Mouse (Mus musculus): ENCODE data around the gene Rdh14.
A peak's percentile ranks its signal among the peaks of the same experiment; 100 is the strongest.

Rdh14 gene

DNA sequence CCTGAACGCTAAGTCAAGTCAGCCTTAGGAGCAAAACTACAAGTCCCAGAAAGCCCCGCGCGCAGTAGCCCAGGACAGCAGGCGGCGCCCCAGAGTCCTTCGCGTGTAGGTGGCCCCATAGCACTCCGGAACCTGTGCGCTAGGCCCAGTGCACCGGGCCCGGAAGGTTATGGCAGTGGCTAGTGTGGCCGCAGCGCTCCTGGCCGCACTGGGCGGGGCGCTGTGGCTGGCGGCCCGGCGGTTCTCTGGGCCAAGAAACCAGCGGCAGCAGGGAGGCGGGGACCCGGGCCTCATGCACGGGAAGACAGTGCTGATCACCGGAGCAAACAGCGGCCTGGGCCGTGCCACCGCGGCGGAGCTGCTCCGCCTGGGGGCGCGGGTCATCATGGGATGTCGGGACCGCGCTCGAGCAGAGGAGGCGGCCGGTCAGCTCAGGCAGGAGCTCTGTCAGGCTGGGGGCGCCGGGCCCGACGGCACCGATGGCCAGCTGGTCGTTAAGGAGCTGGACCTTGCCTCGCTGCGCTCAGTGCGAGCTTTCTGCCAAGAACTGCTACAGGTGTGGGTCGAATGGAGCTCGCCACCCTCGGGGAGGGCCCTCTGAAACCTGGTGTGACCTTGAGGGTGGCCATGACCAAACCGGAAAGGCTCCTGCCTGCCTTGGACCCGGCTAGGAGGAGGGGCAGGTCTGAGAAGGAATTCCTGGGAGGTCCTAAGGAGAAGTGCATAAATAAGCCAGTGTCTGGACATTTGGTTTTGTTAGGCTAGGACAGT lies at the start of gene Rdh14:
TSS of gene Rdh14 (plus strand) at position 102 of the 771 bp plus-strand sequence.
- peak; percentile 95 for DNase-seq

DNA sequence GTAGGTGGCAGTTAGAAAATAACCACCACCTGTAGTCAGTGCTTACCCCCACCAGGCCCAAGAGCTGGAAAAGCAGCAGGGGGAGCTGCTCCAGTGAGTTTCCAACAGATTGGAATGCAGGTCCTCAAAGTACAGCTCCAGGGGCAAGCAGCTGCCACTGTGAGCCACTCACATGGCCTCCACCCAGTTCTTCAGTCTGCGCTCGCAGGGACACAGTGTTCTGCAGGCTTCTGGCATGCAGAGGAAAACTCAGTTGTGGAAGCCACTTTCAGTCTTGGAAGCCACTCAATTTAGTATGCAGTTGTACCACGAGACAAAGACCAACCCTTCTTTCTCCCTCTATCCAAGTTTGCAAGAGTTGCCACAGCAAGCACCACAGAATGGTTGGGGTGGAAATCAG lies 39.9 kb upstream of the Rdh14 start:
- DNase-seq, result no peak

DNA sequence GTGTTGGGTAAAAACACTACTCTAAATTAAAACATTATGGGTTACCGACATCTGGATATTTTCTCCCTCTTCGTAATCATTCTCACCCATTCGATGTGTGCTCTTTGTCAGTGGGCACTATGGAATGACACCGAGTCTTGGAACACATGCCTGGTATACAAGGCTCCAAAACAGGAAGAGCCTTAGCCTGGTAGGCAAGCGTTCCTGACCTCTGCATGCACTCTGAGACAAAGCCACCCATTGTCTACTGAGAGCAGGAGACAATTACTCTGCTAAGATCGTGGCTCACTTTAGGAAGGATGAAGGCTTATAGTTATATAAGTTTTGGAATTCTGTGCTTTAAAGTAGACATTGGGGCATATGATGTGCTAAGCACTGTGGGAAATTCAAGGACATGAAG lies 32.8 kb upstream of the Rdh14 start:
- DNase-seq, result no peak

GRCm38 (mm10) chr12:10369673-10370072 lies 20.9 kb upstream of the Rdh14 start, which contains the start of gene Nt5c1b:
Nt5c1b (plus strand) TSS chr12:10369973.
- no peak for DNase-seq

- DNase-seq, result no peak
Measured at GRCm38 (mm10) chr12:10400788-10401187, 10.2 kb downstream of the Rdh14 start.

DNA sequence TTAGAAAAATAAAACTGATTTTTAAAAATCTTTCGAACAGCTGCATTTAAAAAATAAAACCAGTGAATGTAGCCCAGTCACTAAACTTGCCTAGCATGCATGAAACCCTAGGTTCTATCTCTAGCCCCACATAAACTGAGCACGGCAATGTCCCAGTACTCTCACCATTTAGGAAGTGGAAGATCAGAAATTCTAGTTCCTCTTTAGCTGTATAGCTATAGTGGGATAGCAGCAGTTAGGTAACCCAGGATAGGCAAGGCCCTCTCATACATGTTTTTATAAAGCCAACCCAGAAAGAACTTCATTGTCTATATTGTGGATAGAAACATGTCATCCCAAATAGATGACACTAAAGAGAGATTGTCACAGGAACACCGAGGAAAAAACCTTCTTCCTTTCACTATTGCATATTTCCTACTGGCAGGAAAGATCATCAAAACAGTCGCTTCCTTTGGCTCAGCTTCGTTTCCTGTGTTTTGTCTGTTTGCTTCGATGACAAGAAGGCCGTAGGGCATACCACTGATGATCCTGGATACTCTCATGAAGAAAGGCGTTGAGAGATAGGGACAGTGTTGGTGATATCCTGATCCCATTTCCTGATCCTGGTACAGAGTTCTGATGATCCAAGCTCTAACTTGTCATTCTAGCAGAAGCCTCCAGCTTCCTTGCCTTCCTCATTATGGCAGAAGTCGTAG lies 12.0 kb downstream of the Rdh14 start:
- no peak for DNase-seq

GRCm38 (mm10) chr12:10410511-10411179 lies 20.1 kb downstream of the Rdh14 start:
- no peak for DNase-seq

DNA sequence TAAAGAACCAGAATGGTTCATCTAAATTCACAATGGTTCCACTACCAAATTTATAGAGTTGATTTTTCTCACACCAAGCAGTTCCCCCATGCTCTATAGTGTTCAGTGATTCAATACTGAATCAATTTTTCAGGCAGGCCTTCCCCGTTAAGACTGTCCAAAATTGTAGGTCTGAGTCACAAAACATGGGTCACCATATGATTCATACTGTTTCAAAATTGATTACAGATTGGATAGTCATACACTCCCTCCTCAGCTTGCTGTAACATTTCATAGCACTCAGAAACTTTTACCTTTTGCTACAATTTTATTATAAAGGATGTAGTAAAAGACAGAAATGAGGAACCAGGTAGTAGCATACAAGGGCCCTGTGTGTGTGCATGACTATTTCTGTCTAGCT lies 20.9 kb downstream of the Rdh14 start:
- DNase-seq, result no peak

DNA sequence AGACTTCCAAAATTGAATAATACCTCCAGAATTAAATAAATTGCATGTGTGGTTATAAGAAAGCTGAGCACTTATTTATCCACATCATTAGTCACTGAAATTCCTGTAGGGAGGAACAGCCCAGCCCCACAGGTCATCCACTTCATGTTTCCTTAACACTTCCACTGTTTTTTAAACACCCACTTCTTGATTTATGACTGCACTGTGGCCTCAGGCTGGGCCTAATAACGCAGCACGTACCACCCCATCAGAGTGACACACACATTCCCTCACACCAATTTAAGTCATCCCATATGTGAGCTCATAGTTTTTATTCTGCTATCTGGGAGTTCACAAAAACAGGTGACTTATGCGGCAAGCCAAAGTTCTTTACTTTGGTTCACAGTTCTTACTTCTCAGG lies 31.8 kb downstream of the Rdh14 start:
- DNase-seq, result no peak

DNA sequence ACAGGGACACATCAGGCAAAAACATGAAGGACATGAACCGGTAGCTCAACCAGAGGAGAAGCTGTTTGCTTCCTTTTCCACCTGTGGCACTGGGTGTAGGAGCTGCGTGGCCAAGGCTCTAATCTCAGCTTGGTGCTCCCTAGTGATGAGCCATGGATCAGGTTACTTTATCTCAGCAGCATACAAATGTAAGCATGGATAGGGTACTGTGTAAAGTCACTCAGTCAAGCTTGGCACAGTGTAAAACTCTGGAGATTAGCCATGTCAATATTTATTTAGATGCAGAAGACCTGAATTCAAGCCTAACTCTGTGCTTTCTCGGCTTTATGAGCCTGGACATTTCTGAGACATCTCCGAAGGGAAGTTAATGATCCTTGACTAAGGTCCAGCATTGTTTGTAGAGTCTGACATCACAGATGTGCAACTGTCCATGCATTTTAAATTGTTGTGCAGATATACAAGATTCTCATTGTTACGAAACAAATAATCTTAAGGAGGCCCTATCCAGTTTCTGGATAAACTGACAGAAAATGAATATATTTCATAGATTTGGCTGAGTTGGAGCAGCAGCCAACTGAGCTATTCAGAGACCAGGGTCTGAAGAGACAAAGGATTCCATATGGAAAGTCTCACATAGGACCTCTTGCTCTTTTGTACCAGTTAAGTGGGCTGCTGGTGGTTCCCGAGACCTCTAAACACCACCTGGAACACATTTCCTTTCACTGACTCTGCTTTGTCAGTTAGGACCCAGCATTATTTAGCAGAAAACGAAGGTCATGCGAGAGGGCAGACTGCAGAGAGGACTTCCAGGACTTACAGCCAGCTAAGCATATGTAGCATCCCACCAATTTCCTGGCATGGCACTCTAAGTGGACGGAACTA lies 35.7 kb downstream of the Rdh14 start:
- DNase-seq, result no peak

DNA sequence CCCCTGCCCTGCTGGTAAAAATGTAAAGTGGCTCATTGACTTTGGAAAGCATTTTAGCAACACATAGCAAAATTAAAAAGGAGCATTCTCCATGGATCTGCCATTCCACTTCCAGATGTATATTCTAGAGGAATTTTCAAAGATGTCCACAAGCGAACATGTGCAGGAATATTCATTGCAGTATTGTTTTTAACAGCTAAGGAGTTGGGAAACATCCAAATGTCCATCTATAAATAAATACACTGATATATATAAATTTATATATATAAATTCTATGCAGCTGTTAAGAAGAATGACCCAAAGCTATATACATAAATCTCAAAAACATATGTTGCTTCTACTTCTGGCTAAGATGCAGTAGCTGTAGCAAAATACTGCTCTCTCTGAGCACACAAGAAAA lies 40.4 kb downstream of the Rdh14 start:
- DNase-seq, result no peak

DNA sequence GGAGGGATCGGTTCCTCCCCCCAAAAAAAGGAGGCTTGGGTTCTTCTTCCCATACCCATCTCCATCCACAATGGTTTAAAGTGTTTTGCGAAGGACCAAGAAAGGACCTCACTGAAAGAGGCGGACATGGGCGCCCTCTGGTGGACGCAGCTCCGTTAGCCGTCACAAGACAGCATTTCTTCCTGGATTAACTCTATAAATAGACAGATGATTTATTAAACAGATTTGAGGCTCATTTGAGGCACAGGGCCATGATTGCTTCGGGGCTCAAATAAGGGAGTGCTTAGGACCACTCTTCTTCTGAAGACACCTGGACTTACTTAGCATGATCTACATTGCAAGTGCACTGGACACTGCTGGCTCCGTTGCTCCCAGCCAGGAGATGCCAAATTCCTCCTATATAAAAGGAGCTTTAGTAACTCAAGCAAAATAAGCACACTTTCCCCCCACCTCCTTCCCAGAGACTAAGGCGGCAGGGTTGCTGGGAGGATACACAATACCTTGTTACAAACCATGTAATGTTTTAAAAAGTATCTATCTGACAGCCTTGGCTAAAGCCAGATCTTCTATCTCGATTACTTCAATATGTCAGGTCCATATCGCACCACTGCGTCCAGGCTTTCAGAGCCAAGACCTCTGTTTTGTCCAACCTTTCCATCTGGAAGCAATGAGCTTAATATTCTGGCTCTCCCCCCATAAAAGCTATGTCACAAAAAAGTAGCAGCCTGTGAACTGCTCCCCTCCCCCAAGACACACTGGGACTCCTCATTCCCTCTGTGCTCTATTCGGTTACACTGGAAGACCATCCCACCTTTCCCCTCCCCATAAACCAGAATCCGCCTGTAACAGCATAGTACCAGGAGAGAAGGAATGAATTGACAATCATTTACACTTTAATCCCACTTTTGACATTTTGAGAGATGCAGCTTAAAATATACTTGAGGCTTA lies 47.8 kb downstream of the Rdh14 start:
- peak; percentile 73 to 75 for DNase-seq

- no peak for DNase-seq
Measured at GRCm38 (mm10) chr12:10439483-10440235, 49.1 kb downstream of the Rdh14 start.

All from B cell, adult 2 months (primary cell).